Mouse (Mus musculus) midbrain, embryonic 11.5 days (tissue): Measurements from ENCODE around the gene Olfr484. TPM values are rescaled to one million over a fixed set of nuclear protein-coding genes. Genes with fewer than 3 reads are reported as not detected.
"Not testable (repeated sequence)": the region's sequence is repeated elsewhere in the genome, so short reads cannot be mapped to it uniquely, and the experiment has no call there.

Source experiments
- ATAC-seq: fragments of 200-750 bp; cut with Nextera tagmentation; 2 replicates; pipeline ENCODE4 v1.8.0; 2017; ENCODE audit warnings: moderate TSS enrichment, moderate library complexity; ENCODE audit not compliant: low FRiP score
- DNase-seq: peaks from one replicate; pipeline ENCODE4 v3.0.0; 2015; ENCODE audit warnings: low spot score; ENCODE audit errors: missing footprints
- H3K27ac ChIP-seq: fragments of 300-500 bp; sonication (generic); 2 replicates; pipeline ENCODE4 v1.5.1; 2014; ENCODE audit warnings: low read depth, low read length
- H3K27me3 ChIP-seq: fragments of 300-500 bp; sonication (generic); 2 replicates; pipeline ENCODE4 v1.6.1; 2014; ENCODE audit warnings: mild to moderate bottlenecking, low read length, moderate library complexity, mixed read lengths; ENCODE audit not compliant: control insufficient read depth, insufficient read depth
- H3K36me3 ChIP-seq: fragments of 300-500 bp; sonication (generic); 2 replicates; pipeline ENCODE4 v1.6.1; 2014; ENCODE audit warnings: mild to moderate bottlenecking, low read length, moderate library complexity, mixed read lengths; ENCODE audit not compliant: control insufficient read depth, insufficient read depth
- H3K4me1 ChIP-seq: fragments of 300-500 bp; sonication (generic); 2 replicates; pipeline ENCODE4 v1.6.1; 2014; ENCODE audit warnings: low read length; ENCODE audit not compliant: control insufficient read depth, insufficient read depth
- H3K4me2 ChIP-seq: fragments of 300-500 bp; sonication (generic); 2 replicates; pipeline ENCODE4 v1.6.1; 2014; ENCODE audit warnings: mild to moderate bottlenecking, moderate library complexity
- H3K4me3 ChIP-seq: fragments of 300-500 bp; sonication (generic); 2 replicates; pipeline ENCODE4 v1.5.1; 2014; ENCODE audit warnings: low read depth, low read length
- H3K9ac ChIP-seq: fragments of 300-500 bp; sonication (generic); 2 replicates; pipeline ENCODE4 v1.6.1; 2014; ENCODE audit warnings: low read length
- H3K9me3 ChIP-seq: fragments of 300-500 bp; sonication (generic); 2 replicates; pipeline ENCODE4 v1.6.1; 2016; ENCODE audit warnings: low read length; ENCODE audit not compliant: control insufficient read depth
- WGBS: fragments of 180-500 bp; shearing (Covaris S2); extraction: QIAGEN DNeasy Blood & Tissue Kit; methylation state at CpG from one replicate; pipeline ENCODE4 v1.1.7; 2014; 5-methylcytosine and 5-hydroxymethylcytosine counted together
- polyA plus RNA-seq: library from polyadenylated mRNA; unstranded; fragments of >200 nt; fragmentation: Nextera tagmentation; extraction: Ambion mirVana; gene quantifications from 2 replicates; pipeline ENCODE4 v1.2.1, GENCODE M21; 2014

The Olfr484 gene
- not detected in 2 replicates for polyA plus RNA-seq

DNA sequence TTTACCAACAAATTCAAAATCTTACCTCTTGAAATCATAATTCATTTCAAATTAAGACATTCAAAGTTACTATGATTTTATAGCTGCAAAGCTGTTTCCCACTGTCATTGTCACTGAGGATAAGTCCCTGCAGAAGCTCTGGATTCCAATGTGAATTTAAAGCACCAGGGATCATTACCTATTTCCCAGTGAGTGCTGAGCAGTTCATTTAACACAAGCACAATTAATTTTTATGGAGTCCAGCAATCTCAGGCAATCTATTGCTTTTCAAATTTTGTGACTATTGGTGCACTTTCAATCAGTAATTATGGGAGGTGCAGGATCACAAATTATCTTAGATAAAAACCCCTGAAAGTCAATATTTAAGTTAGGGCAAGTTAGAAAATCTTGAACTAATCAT lies at the start of gene Olfr484:
TSS of gene Olfr484 (minus strand) at position 101 of the 400 bp plus-strand sequence.
- Histone ChIP-seq H3K4me3 (no peak within 1 kb of the TSS), H3K4me2 (no peak within 1 kb of the TSS), H3K27ac (no peak within 1 kb of the TSS), H3K4me1 (no peaks in the 10 kb centered on the region), H3K36me3 (no peaks in the 10 kb centered on the region), H3K9me3 (no peaks in the 10 kb centered on the region), H3K9ac (no peak within 1 kb of the TSS), H3K27me3 (no peaks in the 10 kb centered on the region)
- DNase-seq = no peak
- no peak for ATAC-seq

GRCm38 (mm10) chr7:108172642-108173041 lies 45.4 kb upstream of the Olfr484 start, which contains the start of gene Olfr486:
TSS of gene Olfr486 (minus strand) at chr7:108172742.
- not testable (repeated sequence) for H3K9me3 ChIP-seq, H3K4me1 ChIP-seq, H3K27me3 ChIP-seq, H3K27ac ChIP-seq, H3K9ac ChIP-seq, H3K4me3 ChIP-seq, H3K4me2 ChIP-seq, H3K36me3 ChIP-seq, DNase-seq, ATAC-seq
- WGBS = 84% methylated on average over 1 of the region's 1 CpGs

DNA sequence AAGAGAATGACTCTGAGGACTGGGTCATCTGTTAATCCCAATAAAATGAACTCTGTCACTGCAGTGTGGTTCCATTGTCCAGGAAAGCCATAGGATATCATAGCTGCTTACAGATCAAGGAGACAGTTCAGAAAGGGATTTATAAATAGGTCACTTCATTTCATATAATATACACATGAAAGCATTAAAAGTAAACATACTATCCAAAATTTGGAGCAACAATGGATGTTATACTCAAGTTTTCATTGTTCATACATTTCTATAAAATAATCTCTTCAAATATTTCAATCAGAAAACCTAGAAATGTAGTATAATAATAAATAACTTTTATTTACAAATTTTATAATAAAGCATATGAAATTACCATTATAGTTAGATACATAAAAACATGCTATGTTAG lies 32.5 kb upstream of the Olfr484 start, which contains the start of gene Olfr485:
TSS of gene Olfr485 (minus strand) at position 101 of the 400 bp plus-strand sequence.
- DNase-seq = no peak
- Histone ChIP-seq H3K4me3 (no peak within 1 kb of the TSS), H3K4me1 (no peaks in the 10 kb centered on the region), H3K27me3 (no peaks in the 10 kb centered on the region), H3K9ac (no peak within 1 kb of the TSS), H3K4me2 (no peak within 1 kb of the TSS), H3K36me3 (no peaks in the 10 kb centered on the region), H3K27ac (no peak within 1 kb of the TSS), H3K9me3 (no peaks in the 10 kb centered on the region)
- ATAC-seq = no peak

DNA sequence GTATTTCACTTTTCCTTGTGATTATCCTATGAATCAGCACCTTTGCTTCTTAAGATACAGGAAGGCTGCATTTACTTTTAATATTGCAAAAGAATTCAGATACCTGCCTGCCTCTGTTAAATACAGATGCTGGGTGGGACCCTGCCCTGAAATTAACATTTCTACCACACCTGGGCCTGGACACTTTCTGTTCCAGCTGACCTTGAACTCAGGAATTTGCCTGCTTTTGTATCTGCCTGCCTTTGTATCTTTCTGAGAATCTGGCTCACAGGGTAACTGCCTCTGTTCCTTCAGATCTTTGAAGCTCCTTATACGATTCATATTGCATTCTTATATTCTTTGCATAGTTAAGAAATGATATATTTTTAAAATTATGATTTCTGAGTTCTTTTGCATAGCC lies 5.8 kb downstream of the Olfr484 start:
- Histone ChIP-seq H3K9ac (no peak overlapping the region), H3K4me1 (no peaks in the 10 kb centered on the region), H3K9me3 (no peaks in the 10 kb centered on the region), H3K27me3 (no peaks in the 10 kb centered on the region), H3K4me2 (no peak overlapping the region), H3K4me3 (no peak overlapping the region), H3K36me3 (no peaks in the 10 kb centered on the region), H3K27ac (no peak overlapping the region)
- ATAC-seq (no peak), DNase-seq (no peak)
- 80% methylated on average over 1 of the region's 1 CpGs for WGBS

GRCm38 (mm10) chr7:108120681-108121080 lies 6.6 kb downstream of the Olfr484 start:
- no peaks in the 10 kb centered on the region for H3K36me3 ChIP-seq
- H3K27me3 ChIP-seq = no peaks in the 10 kb centered on the region
- no peak overlapping the region for H3K4me3 ChIP-seq
- no peak overlapping the region for H3K4me2 ChIP-seq
- no peak for ATAC-seq
- no peaks in the 10 kb centered on the region for H3K9me3 ChIP-seq
- no peak overlapping the region for H3K27ac ChIP-seq
- 9% methylated on average over 1 of the region's 1 CpGs for WGBS
- no peaks in the 10 kb centered on the region for H3K4me1 ChIP-seq
- DNase-seq = no peak
- H3K9ac ChIP-seq = no peak overlapping the region

- Histone ChIP-seq H3K27ac (no peak within 1 kb of the TSS), H3K9me3 (no peaks in the 10 kb centered on the region), H3K9ac (no peak within 1 kb of the TSS), H3K4me2 (no peak within 1 kb of the TSS), H3K36me3 (no peaks in the 10 kb centered on the region), H3K4me1 (no peaks in the 10 kb centered on the region), H3K4me3 (no peak within 1 kb of the TSS), H3K27me3 (no peaks in the 10 kb centered on the region)
- 87% methylated on average over 1 of the region's 1 CpGs for WGBS
- ATAC-seq (no peak), DNase-seq (no peak)
Measured at GRCm38 (mm10) chr7:108100549-108100948, 26.7 kb downstream of the Olfr484 start, which contains the start of gene Olfr483. TSS of gene Olfr483 (plus strand) at chr7:108100849.

DNA sequence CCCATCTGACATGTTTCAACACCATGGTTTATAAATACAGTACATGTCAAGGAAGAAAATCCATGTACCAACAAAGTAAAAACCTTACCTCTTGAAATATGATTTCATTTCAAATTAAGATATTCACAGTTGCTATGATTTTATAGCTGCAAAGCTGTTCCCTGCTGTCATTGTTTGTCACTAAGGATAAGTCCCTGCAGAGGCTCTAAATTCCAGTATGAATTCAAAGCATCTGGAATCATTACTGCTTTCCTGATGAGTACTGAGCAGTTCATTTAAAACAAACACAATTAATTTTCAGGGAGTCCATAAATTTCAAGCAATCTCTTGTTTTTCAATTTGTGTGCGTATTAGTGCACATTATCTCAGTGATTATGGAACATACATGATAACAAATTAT lies 29.8 kb downstream of the Olfr484 start, which contains the start of gene Olfr482:
TSS of gene Olfr482 (minus strand) at position 101 of the 400 bp plus-strand sequence.
- 87% methylated on average over 1 of the region's 1 CpGs for WGBS
- Histone ChIP-seq H3K9me3 (no peaks in the 10 kb centered on the region), H3K27ac (no peak within 1 kb of the TSS), H3K4me3 (no peak within 1 kb of the TSS), H3K9ac (no peak within 1 kb of the TSS), H3K4me2 (no peak within 1 kb of the TSS), H3K36me3 (no peaks in the 10 kb centered on the region), H3K27me3 (no peaks in the 10 kb centered on the region), H3K4me1 (no peaks in the 10 kb centered on the region)
- ATAC-seq (no peak), DNase-seq (no peak)

DNA sequence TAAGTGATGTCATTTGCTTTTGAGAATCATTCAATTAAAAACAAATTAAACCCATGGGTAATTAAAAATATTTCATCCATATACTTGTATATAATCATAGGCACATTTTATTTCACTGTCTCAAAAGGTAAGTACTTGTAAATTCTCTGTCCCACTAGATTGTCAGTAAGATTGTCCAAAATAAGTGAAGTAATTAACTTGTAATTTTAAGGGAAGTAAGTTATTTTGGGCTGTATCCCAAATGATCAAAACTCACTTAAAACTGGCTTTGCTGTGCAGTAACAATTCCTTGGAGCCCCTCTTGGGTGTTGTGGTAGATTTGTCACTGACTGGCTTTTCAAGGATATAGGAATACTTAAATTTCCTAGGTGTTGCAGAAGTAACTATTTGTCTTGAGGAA lies 47.7 kb downstream of the Olfr484 start, which contains the start of gene Olfr481:
TSS of gene Olfr481 (plus strand) at position 301 of the 400 bp plus-strand sequence.
- Histone ChIP-seq H3K36me3 (no peaks in the 10 kb centered on the region), H3K9ac (no peak within 1 kb of the TSS), H3K4me3 (no peak within 1 kb of the TSS), H3K9me3 (no peaks in the 10 kb centered on the region), H3K27me3 (no peaks in the 10 kb centered on the region), H3K4me1 (no peaks in the 10 kb centered on the region), H3K27ac (no peak within 1 kb of the TSS), H3K4me2 (no peak within 1 kb of the TSS)
- DNase-seq (no peak), ATAC-seq (no peak)
